Mouse (Mus musculus): ENCODE measurements around the gene Defb46. TPM values are rescaled to one million over a fixed set of nuclear protein-coding genes. Genes with fewer than 3 reads are reported as not detected.

The Defb46 gene
- total and polyA plus RNA-seq, 3 experiments, result not detected

DNA sequence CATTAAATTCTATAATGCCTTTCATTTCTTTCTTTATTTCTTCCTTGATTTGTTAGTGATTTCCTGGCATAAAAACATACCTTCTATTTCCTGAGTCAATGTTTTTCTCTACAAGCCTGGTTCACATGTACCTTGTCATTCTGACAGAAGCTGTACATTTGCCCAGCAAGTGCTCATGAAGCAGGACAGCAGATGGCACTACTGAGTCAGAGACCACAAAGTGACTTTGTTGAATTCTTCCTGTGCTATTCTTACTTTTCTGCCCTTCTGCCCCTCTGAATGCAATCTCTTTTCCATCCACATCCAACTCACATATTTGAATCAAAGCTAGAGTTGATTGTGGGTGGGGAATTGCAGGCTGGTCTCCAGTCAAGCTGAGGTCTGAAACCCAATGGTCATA is 18.4 kb downstream of the Defb46 start:
- Histone ChIP-seq H3K9ac (ENCODE audit: insufficient read depth, low read depth) (no peak overlapping the region), H3K4me1 (ENCODE audit: control insufficient read depth in 1 of 2, insufficient read depth in 2 of 2) (no peaks in the 10 kb centered on the region), H3K9me3 (replicated peaks; ENCODE audit: low read length) (no peaks in the 10 kb centered on the region), H3K36me3 (replicated peaks in 1 of 2; ENCODE audit: control insufficient read depth in 1 of 2, insufficient read depth in 1 of 2, low read length in 1 of 2) (no peaks in the 10 kb centered on the region), H3K27me3 (replicated peaks) (peaks cover 26% of the 10 kb centered on the region), H3K4me3 (replicated peaks in 1 of 3; ENCODE audit: low read depth in 2 of 3, low read length in 2 of 3, poor library complexity in 1 of 3) (no peak overlapping the region), H3K79me2 (replicated peaks; ENCODE audit: control insufficient read depth, extremely low read depth, insufficient read depth, poor library complexity, severe bottlenecking) (no peaks in the 10 kb centered on the region), H3K4me2 (ENCODE audit: insufficient read depth, low read depth, poor library complexity, severe bottlenecking) (no peak overlapping the region), H3K27ac (ENCODE audit: insufficient read depth, low read depth) (no peak overlapping the region)
- dilution Hi-C loops (cut with MboI; ENCODE audit: extremely low pct_ligation_motif_present, extremely low pct_unique_long_range_greater_than_20kb, low sequenced_read_pairs) (no loop called here), in situ Hi-C loops (cut with MboI; ENCODE audit: low pct_ligation_motif_present, low pct_unique_long_range_greater_than_20kb, low sequenced_read_pairs) (no loop called here)
- peak; percentile 5 for DNase-seq (ENCODE audit: extremely low read depth)
- peak; percentile 23 for TF ChIP-seq RAD21 (IDR thresholded peaks at IDR 0.05; ENCODE audit: low read depth, low read length)
- TF ChIP-seq CTCF (conservative IDR thresholded peaks at IDR 0.05 in 1 of 2, IDR thresholded peaks at IDR 0.05 in 1 of 2; ENCODE audit: low read depth in 2 of 2, low read length in 2 of 2), result peak; percentile 12 to 63; a peak in 2 of 4 replicates
- peak; percentile 37; the same call in 1 of the 2 replicates for TF ChIP-seq SMC3 (IDR thresholded peaks at IDR 0.05; ENCODE audit: low read depth, low read length)
- TF ChIP-seq MXI1 (IDR thresholded peaks at IDR 0.05; ENCODE audit: low read depth, low read length), result no peak
- no peak for TF ChIP-seq RCOR1 (conservative IDR thresholded peaks at IDR 0.05; ENCODE audit: low read depth, low read length)

DNA sequence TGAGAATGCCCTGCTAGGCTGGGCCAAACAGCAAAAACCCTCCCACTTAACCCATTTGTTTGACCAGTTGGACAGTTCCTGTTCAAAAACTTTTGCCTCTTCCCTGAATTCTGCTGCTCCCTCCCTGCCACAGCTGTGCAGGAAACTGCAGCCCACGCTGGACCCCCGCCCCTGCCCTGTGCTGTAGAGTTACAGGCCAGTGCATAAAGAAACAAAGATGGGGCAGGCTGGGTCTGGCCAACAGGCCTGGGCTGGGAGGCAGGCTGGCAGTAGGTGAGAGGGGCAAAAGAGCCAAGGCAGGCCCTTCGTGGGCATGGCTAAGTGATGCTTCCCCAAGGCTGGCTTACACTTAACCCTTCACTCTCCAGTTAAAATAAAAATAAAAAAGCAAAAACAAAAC is 20.0 kb downstream of the Defb46 start:
- Histone ChIP-seq H3K9me3 (replicated peaks; ENCODE audit: low read length) (no peaks in the 10 kb centered on the region), H3K9ac (ENCODE audit: insufficient read depth, low read depth) (no peak overlapping the region), H3K36me3 (replicated peaks in 1 of 2; ENCODE audit: control insufficient read depth in 1 of 2, insufficient read depth in 1 of 2, low read length in 1 of 2) (no peaks in the 10 kb centered on the region), H3K4me2 (ENCODE audit: insufficient read depth, low read depth, poor library complexity, severe bottlenecking) (no peak overlapping the region), H3K27me3 (replicated peaks) (peaks cover 20% of the 10 kb centered on the region), H3K4me3 (replicated peaks in 1 of 3; ENCODE audit: low read depth in 2 of 3, low read length in 2 of 3, poor library complexity in 1 of 3) (no peak overlapping the region), H3K79me2 (replicated peaks; ENCODE audit: control insufficient read depth, extremely low read depth, insufficient read depth, poor library complexity, severe bottlenecking) (no peaks in the 10 kb centered on the region), H3K27ac (ENCODE audit: insufficient read depth, low read depth) (no peak overlapping the region), H3K4me1 (ENCODE audit: control insufficient read depth in 1 of 2, insufficient read depth in 2 of 2) (no peaks in the 10 kb centered on the region)
- dilution Hi-C loops (cut with MboI; ENCODE audit: extremely low pct_ligation_motif_present, extremely low pct_unique_long_range_greater_than_20kb, low sequenced_read_pairs) (no loop called here), in situ Hi-C loops (cut with MboI; ENCODE audit: low pct_ligation_motif_present, low pct_unique_long_range_greater_than_20kb, low sequenced_read_pairs) (no loop called here)
- DNase-seq (ENCODE audit: extremely low read depth), result no peak
- TF ChIP-seq CTCF (conservative IDR thresholded peaks at IDR 0.05 in 1 of 2, IDR thresholded peaks at IDR 0.05 in 1 of 2; ENCODE audit: low read depth in 2 of 2, low read length in 2 of 2), result no peak
- TF ChIP-seq MAX (IDR thresholded peaks at IDR 0.05; ENCODE audit: low read length), result no peak
- no peak for TF ChIP-seq ZKSCAN1 (IDR thresholded peaks at IDR 0.05; ENCODE audit: borderline replicate concordance, low read depth, low read length)
- no peak for TF ChIP-seq HCFC1 (IDR thresholded peaks at IDR 0.05; ENCODE audit: low read depth, low read length)
- no peak for TF ChIP-seq RAD21 (IDR thresholded peaks at IDR 0.05; ENCODE audit: low read depth, low read length)
- TF ChIP-seq UBTF (IDR thresholded peaks at IDR 0.05; ENCODE audit: low read depth, low read length), result no peak
- TF ChIP-seq PAX5 (IDR thresholded peaks at IDR 0.05; ENCODE audit: low read length), result no peak
- TF ChIP-seq ZNF384 (IDR thresholded peaks at IDR 0.05; ENCODE audit: low read depth, low read length), result no peak
- no peak for TF ChIP-seq IRF4 (IDR thresholded peaks at IDR 0.05; ENCODE audit: low read depth, low read length)
- TF ChIP-seq ZMIZ1 (IDR thresholded peaks at IDR 0.05; ENCODE audit: low read depth, low read length), result no peak
- no peak for TF ChIP-seq USF1 (IDR thresholded peaks at IDR 0.05; ENCODE audit: low read depth, low read length)
- no peak for TF ChIP-seq ELF1 (IDR thresholded peaks at IDR 0.05; ENCODE audit: low read depth, low read length)
- no peak for TF ChIP-seq POLR2AphosphoS2 (IDR thresholded peaks at IDR 0.05; ENCODE audit: low read depth, low read length)
- TF ChIP-seq NRF1 (IDR thresholded peaks at IDR 0.05; ENCODE audit: low read depth, low read length), result no peak
- TF ChIP-seq GABPA (IDR thresholded peaks at IDR 0.05; ENCODE audit: insufficient replicate concordance, low read depth, low read length), result no peak
- TF ChIP-seq MEF2A (IDR thresholded peaks at IDR 0.05; ENCODE audit: borderline replicate concordance, low read depth, low read length), result no peak

Other genes with a start within 250 kb of the Defb46 start
- not detected in 2 replicates for gene Defb37, start 248.9 kb upstream of the Defb46 start, total RNA-seq (2012; rRNA removed)
- not detected in 2 replicates for gene Defb37, start 248.9 kb upstream of the Defb46 start, total RNA-seq (2014; rRNA removed)
- not detected in 2 replicates for gene Defb37, start 248.9 kb upstream of the Defb46 start, polyA plus RNA-seq (2012; ENCODE audit: insufficient read length, low read depth)
- gene Defb38, start 213.3 kb upstream of the Defb46 start, total RNA-seq (2012; rRNA removed), result not detected in 2 replicates
- gene Defb38, start 213.3 kb upstream of the Defb46 start, total RNA-seq (2014; rRNA removed), result not detected in 2 replicates
- gene Defb38, start 213.3 kb upstream of the Defb46 start, polyA plus RNA-seq (2012; ENCODE audit: insufficient read length, low read depth), result not detected in 2 replicates
- gene Defb39, start 175.1 kb upstream of the Defb46 start, total RNA-seq (2012; rRNA removed), result not detected in 2 replicates
- not detected in 2 replicates for gene Defb39, start 175.1 kb upstream of the Defb46 start, total RNA-seq (2014; rRNA removed)
- gene Defb39, start 175.1 kb upstream of the Defb46 start, polyA plus RNA-seq (2012; ENCODE audit: insufficient read length, low read depth), result not detected in 2 replicates
- gene Defb12, start 125.1 kb upstream of the Defb46 start, total RNA-seq (2012; rRNA removed), result not detected in 2 replicates
- gene Defb12, start 125.1 kb upstream of the Defb46 start, total RNA-seq (2014; rRNA removed), result not detected in 2 replicates
- not detected in 2 replicates for gene Defb12, start 125.1 kb upstream of the Defb46 start, polyA plus RNA-seq (2012; ENCODE audit: insufficient read length, low read depth)
- gene Defb34, start 116.2 kb upstream of the Defb46 start, total RNA-seq (2012; rRNA removed), result not detected in 2 replicates
- not detected in 2 replicates for gene Defb34, start 116.2 kb upstream of the Defb46 start, total RNA-seq (2014; rRNA removed)
- not detected in 2 replicates for gene Defb34, start 116.2 kb upstream of the Defb46 start, polyA plus RNA-seq (2012; ENCODE audit: insufficient read length, low read depth)
- gene Gm45826, start 99.1 kb upstream of the Defb46 start, total RNA-seq (2012; rRNA removed), result not detected in 2 replicates
- not detected in 2 replicates for gene Gm45826, start 99.1 kb upstream of the Defb46 start, total RNA-seq (2014; rRNA removed)
- not detected in 2 replicates for gene Gm45826, start 99.1 kb upstream of the Defb46 start, polyA plus RNA-seq (2012; ENCODE audit: insufficient read length, low read depth)
- gene Defb14, start 45.6 kb upstream of the Defb46 start, total RNA-seq (2012; rRNA removed), result not detected in 2 replicates
- not detected in 2 replicates for gene Defb14, start 45.6 kb upstream of the Defb46 start, total RNA-seq (2014; rRNA removed)
- gene Defb14, start 45.6 kb upstream of the Defb46 start, polyA plus RNA-seq (2012; ENCODE audit: insufficient read length, low read depth), result not detected in 2 replicates
- gene Defb4, start 41.2 kb upstream of the Defb46 start, total RNA-seq (2012; rRNA removed), result not detected in 2 replicates
- gene Defb4, start 41.2 kb upstream of the Defb46 start, total RNA-seq (2014; rRNA removed), result not detected in 2 replicates
- not detected in 2 replicates for gene Defb4, start 41.2 kb upstream of the Defb46 start, polyA plus RNA-seq (2012; ENCODE audit: insufficient read length, low read depth)
- gene Defb6, start 14.4 kb upstream of the Defb46 start, total RNA-seq (2012; rRNA removed), result not detected in 2 replicates
- gene Defb6, start 14.4 kb upstream of the Defb46 start, total RNA-seq (2014; rRNA removed), result not detected in 2 replicates
- gene Defb6, start 14.4 kb upstream of the Defb46 start, polyA plus RNA-seq (2012; ENCODE audit: insufficient read length, low read depth), result not detected in 2 replicates
- not detected in 2 replicates for gene Defb5, start 7.7 kb downstream of the Defb46 start, total RNA-seq (2012; rRNA removed)
- gene Defb5, start 7.7 kb downstream of the Defb46 start, total RNA-seq (2014; rRNA removed), result not detected in 2 replicates
- not detected in 2 replicates for gene Defb5, start 7.7 kb downstream of the Defb46 start, polyA plus RNA-seq (2012; ENCODE audit: insufficient read length, low read depth)
- not detected in 2 replicates for gene Defb3, start 53.4 kb downstream of the Defb46 start, total RNA-seq (2012; rRNA removed)
- gene Defb3, start 53.4 kb downstream of the Defb46 start, total RNA-seq (2014; rRNA removed), result not detected in 2 replicates
- not detected in 2 replicates for gene Defb3, start 53.4 kb downstream of the Defb46 start, polyA plus RNA-seq (2012; ENCODE audit: insufficient read length, low read depth)
- not detected in 2 replicates for gene Defb8, start 207.7 kb downstream of the Defb46 start, total RNA-seq (2012; rRNA removed)
- not detected in 2 replicates for gene Defb8, start 207.7 kb downstream of the Defb46 start, total RNA-seq (2014; rRNA removed)
- not detected in 2 replicates for gene Defb8, start 207.7 kb downstream of the Defb46 start, polyA plus RNA-seq (2012; ENCODE audit: insufficient read length, low read depth)

All from CH12.LX (cell line).